Mouse (Mus musculus) heart, embryonic 13.5 days (tissue): Measurements from ENCODE around the gene Kcne3. TPM values are rescaled to one million over a fixed set of nuclear protein-coding genes. Genes with fewer than 3 reads are reported as not detected.
A peak's percentile ranks its signal among the peaks of the same experiment; 100 is the strongest.

Source experiments
- ATAC-seq: fragments of 200-750 bp; cut with Nextera tagmentation; 2 replicates; pipeline ENCODE4 v1.8.0; 2017; ENCODE audit warnings: moderate TSS enrichment; ENCODE audit not compliant: insufficient number of reproducible peaks, low FRiP score, low TSS enrichment; ENCODE audit errors: extremely low read depth
- H3K27ac ChIP-seq: fragments of 300-500 bp; sonication (generic); replicated peaks from 2 replicates; pipeline ENCODE4 v1.5.1; 2015; ENCODE audit warnings: moderate library complexity, mild to moderate bottlenecking, inconsistent platforms
- H3K27me3 ChIP-seq: fragments of 300-500 bp; sonication (generic); replicated peaks from 2 replicates; pipeline ENCODE4 v1.6.1; 2015; ENCODE audit warnings: mild to moderate bottlenecking, inconsistent platforms
- H3K36me3 ChIP-seq: fragments of 300-500 bp; sonication (generic); 2 replicates; pipeline ENCODE4 v1.6.1; 2015; ENCODE audit warnings: mild to moderate bottlenecking, inconsistent platforms
- H3K4me1 ChIP-seq: fragments of 300-500 bp; sonication (generic); 2 replicates; pipeline ENCODE4 v1.6.1; 2015; ENCODE audit warnings: inconsistent platforms
- H3K4me2 ChIP-seq: fragments of 300-500 bp; sonication (generic); 2 replicates; pipeline ENCODE4 v1.6.1; 2015; ENCODE audit warnings: inconsistent platforms, mild to moderate bottlenecking, moderate library complexity
- H3K4me3 ChIP-seq: fragments of 300-500 bp; sonication (generic); 2 replicates; pipeline ENCODE4 v1.5.1; 2015; ENCODE audit warnings: moderate library complexity, mild to moderate bottlenecking, inconsistent platforms
- H3K9ac ChIP-seq: fragments of 300-500 bp; sonication (generic); 2 replicates; pipeline ENCODE4 v1.6.1; 2015; ENCODE audit warnings: inconsistent platforms, mild to moderate bottlenecking, moderate library complexity
- H3K9me3 ChIP-seq: fragments of 300-500 bp; sonication (generic); 2 replicates; pipeline ENCODE4 v1.6.1; 2016; ENCODE audit warnings: inconsistent platforms
- WGBS: fragments of 180-500 bp; shearing (Covaris S2); methylation state at CpG from one replicate; pipeline ENCODE4 v1.1.7; 2015; ENCODE audit warnings: mixed read lengths; 5-methylcytosine and 5-hydroxymethylcytosine counted together
- polyA plus RNA-seq: library from polyadenylated mRNA; unstranded; fragments of >200 nt; fragmentation: Nextera tagmentation; extraction: Ambion mirVana; gene quantifications from 2 replicates; pipeline ENCODE4 v1.2.1, GENCODE M21; 2015

Gene Kcne3
- polyA plus RNA-seq, 1 experiment from 2014 or later: 11.0 TPM

- ATAC-seq: no peak
- H3K27me3 ChIP-seq: no peaks in the 10 kb centered on the region
- no peaks in the 10 kb centered on the region for H3K36me3 ChIP-seq
- H3K9me3 ChIP-seq: no peaks in the 10 kb centered on the region
- no peak overlapping the region for H3K9ac ChIP-seq
- peak overlapping the region; percentile 36; the same call in 1 of the 2 replicates for H3K27ac ChIP-seq
- peaks cover 8% of the 10 kb centered on the region; the same call in 1 of the 2 replicates for H3K4me1 ChIP-seq
- 66% methylated on average over 9 of the region's 9 CpGs for WGBS
- no peak overlapping the region for H3K4me3 ChIP-seq
- no peak overlapping the region for H3K4me2 ChIP-seq
These were observed 40.6 kb downstream of the Kcne3 start for GRCm38 (mm10) chr7:100216601-100217565.

GRCm38 (mm10) chr7:100227158-100227875, 51.0 kb downstream of the Kcne3 start, which contains the start of gene Pgm2l1:
Pgm2l1 (plus strand) TSS chr7:100227394.
- peak within 1 kb of the TSS; percentile 89 for H3K27ac ChIP-seq
- peak within 1 kb of the TSS; percentile 89 for H3K9ac ChIP-seq
- H3K36me3 ChIP-seq: no peaks in the 10 kb centered on the region
- peak within 1 kb of the TSS; percentile 85 for H3K4me3 ChIP-seq
- under 1% methylated on average over 54 of the region's 72 CpGs for WGBS
- H3K4me2 ChIP-seq: peak within 1 kb of the TSS; percentile 100
- H3K27me3 ChIP-seq: 0 out of 2 replicates have a peak, but pooled peaks cover 4% of the 10 kb centered on the region
- no peaks in the 10 kb centered on the region for H3K9me3 ChIP-seq
- peaks cover 8% of the 10 kb centered on the region for H3K4me1 ChIP-seq
- peak; percentile 97 for ATAC-seq

GRCm38 (mm10) chr7:100227896-100228525, 51.7 kb downstream of the Kcne3 start:
- ATAC-seq: peak; percentile 53; the same call in 1 of the 2 replicates
- Histone ChIP-seq H3K4me3 (peak overlapping the region; percentile 85), H3K9me3 (no peaks in the 10 kb centered on the region), H3K27ac (peak overlapping the region; percentile 89), H3K9ac (peak overlapping the region; percentile 89), H3K4me2 (peak overlapping the region; percentile 100), H3K27me3 (0 out of 2 replicates have a peak, but pooled peaks cover 4% of the 10 kb centered on the region), H3K4me1 (peaks cover 8% of the 10 kb centered on the region), H3K36me3 (no peaks in the 10 kb centered on the region)
- WGBS: 2% methylated on average over 23 of the region's 23 CpGs

- no peak for ATAC-seq
- H3K9me3 ChIP-seq: no peaks in the 10 kb centered on the region
- no peaks in the 10 kb centered on the region for H3K36me3 ChIP-seq
- peak overlapping the region; percentile 100 for H3K4me2 ChIP-seq
- WGBS: 47% methylated on average over 3 of the region's 3 CpGs
- H3K4me3 ChIP-seq: peak overlapping the region; percentile 85
- 0 out of 2 replicates have a peak, but pooled peaks cover 4% of the 10 kb centered on the region for H3K27me3 ChIP-seq
- peaks cover 8% of the 10 kb centered on the region for H3K4me1 ChIP-seq
- H3K27ac ChIP-seq: no peak overlapping the region; the same call in 1 of the 2 replicates
- peak overlapping the region; percentile 89; the same call in 1 of the 2 replicates for H3K9ac ChIP-seq
These were observed 52.7 kb downstream of the Kcne3 start for GRCm38 (mm10) chr7:100228957-100229356.

GRCm38 (mm10) chr7:100230646-100231045, 54.3 kb downstream of the Kcne3 start:
- no peak for ATAC-seq
- Histone ChIP-seq H3K4me3 (0 out of 2 replicates have a peak overlapping the region, but pooled peaks have one; percentile 6), H3K4me1 (peaks cover 8% of the 10 kb centered on the region), H3K36me3 (no peaks in the 10 kb centered on the region), H3K4me2 (no peak overlapping the region), H3K27me3 (0 out of 2 replicates have a peak, but pooled peaks cover 4% of the 10 kb centered on the region), H3K27ac (no peak overlapping the region), H3K9me3 (no peaks in the 10 kb centered on the region), H3K9ac (no peak overlapping the region)
- WGBS: 90% methylated on average over 1 of the region's 1 CpGs

- no peak for ATAC-seq
- H3K4me3 ChIP-seq: no peak overlapping the region
These were observed 55.4 kb downstream of the Kcne3 start for GRCm38 (mm10) chr7:100231661-100232060.

GRCm38 (mm10) chr7:100233681-100234080, 57.4 kb downstream of the Kcne3 start:
- Histone ChIP-seq H3K4me3 (no peak overlapping the region), H3K4me2 (no peak overlapping the region), H3K36me3 (no peaks in the 10 kb centered on the region), H3K4me1 (peaks cover under 1% of the 10 kb centered on the region; the same call in 1 of the 2 replicates), H3K9me3 (no peaks in the 10 kb centered on the region), H3K27ac (no peak overlapping the region), H3K9ac (no peak overlapping the region), H3K27me3 (no peaks in the 10 kb centered on the region)
- no peak; the same call in 1 of the 2 replicates for ATAC-seq

More at GRCm38 (mm10) chr7:100231661-100232060, 55.4 kb downstream of the Kcne3 start:
- WGBS: 52% methylated on average over 1 of the region's 1 CpGs
- Histone ChIP-seq H3K27ac (no peak overlapping the region), H3K36me3 (no peaks in the 10 kb centered on the region), H3K9ac (no peak overlapping the region), H3K9me3 (no peaks in the 10 kb centered on the region), H3K4me2 (no peak overlapping the region), H3K27me3 (0 out of 2 replicates have a peak, but pooled peaks cover 4% of the 10 kb centered on the region), H3K4me1 (peaks cover 8% of the 10 kb centered on the region)

Other genes starting within 250 kb of the Kcne3 start
- gene Rnf169, start 196.1 kb upstream of the Kcne3 start, polyA plus RNA-seq: 2.7 and 2.8 TPM in 2 replicates
- gene Chrdl2, start 170.3 kb upstream of the Kcne3 start, polyA plus RNA-seq: 0.48 and 0.49 TPM in 2 replicates
- gene Pold3, start 54.9 kb upstream of the Kcne3 start, polyA plus RNA-seq: 34.8 and 36.5 TPM in 2 replicates
- gene Lipt2, start 17.2 kb upstream of the Kcne3 start, polyA plus RNA-seq: 13.6 and 14.8 TPM in 2 replicates
- gene Pgm2l1, start 50.9 kb downstream of the Kcne3 start, polyA plus RNA-seq: 1.7 and 2.1 TPM in 2 replicates
- 11.0 and 11.6 TPM in 2 replicates for gene P4ha3, start 109.0 kb downstream of the Kcne3 start, polyA plus RNA-seq
- gene C2cd3, start 195.7 kb downstream of the Kcne3 start, polyA plus RNA-seq: 12.8 and 13.1 TPM in 2 replicates
- gene Ppme1, start 195.8 kb downstream of the Kcne3 start, polyA plus RNA-seq: 50.2 and 56.6 TPM in 2 replicates